Mouse (Mus musculus) embryonic facial prominence, embryonic 10.5 days (tissue): ENCODE measurements at regions not wholly inside any gene's neighbourhood (a gene's known extent, or its start where the extent isn't known, plus 50 kb on each side); places are given as distances from the start of the nearest gene placed in this dataset.

ENCODE experiments used
- DNase-seq: peaks from one replicate; pipeline ENCODE4 v3.0.0-alpha.2; 2017; ENCODE audit warnings: low spot score
- H3K27ac ChIP-seq: fragments of 300-500 bp; sonication (generic); replicated peaks from 2 replicates; pipeline ENCODE4 v1.5.1; 2016; ENCODE audit warnings: mild to moderate bottlenecking
- H3K27me3 ChIP-seq: fragments of 300-500 bp; sonication (generic); replicated peaks from 2 replicates; pipeline ENCODE4 v1.6.1; 2016; ENCODE audit warnings: low read depth, mild to moderate bottlenecking; ENCODE audit not compliant: poor library complexity, severe bottlenecking
- H3K36me3 ChIP-seq: fragments of 300-500 bp; sonication (generic); replicated peaks from 2 replicates; pipeline ENCODE4 v1.6.1; 2016; ENCODE audit warnings: mild to moderate bottlenecking, moderate library complexity
- H3K4me1 ChIP-seq: fragments of 300-500 bp; sonication (generic); 2 replicates; pipeline ENCODE4 v1.6.1; 2016
- H3K4me3 ChIP-seq: fragments of 300-500 bp; sonication (generic); 2 replicates; pipeline ENCODE4 v1.5.1; 2016; ENCODE audit warnings: mild to moderate bottlenecking, moderate library complexity
- H3K9me3 ChIP-seq: fragments of 300-500 bp; sonication (generic); 2 replicates; pipeline ENCODE4 v1.6.1; 2016; ENCODE audit warnings: mild to moderate bottlenecking
- WGBS: fragments of 180-500 bp; shearing (Covaris S2); methylation state at CpG from one replicate; pipeline ENCODE4 v1.1.7; 2016; 5-methylcytosine and 5-hydroxymethylcytosine counted together

- Histone ChIP-seq H3K36me3 (no peaks in the 10 kb centered on the region), H3K4me1 (peaks cover 27% of the 10 kb centered on the region), H3K4me3 (no peak overlapping the region), H3K9me3 (no peaks in the 10 kb centered on the region), H3K27ac (no peak overlapping the region), H3K27me3 (no peaks in the 10 kb centered on the region)
- no peak for DNase-seq
- 85% methylated on average over 10 of the region's 10 CpGs for WGBS
Measured at GRCm38 (mm10) chr13:101893035-101893600, 125.1 kb upstream of the Pik3r1 start.

DNA sequence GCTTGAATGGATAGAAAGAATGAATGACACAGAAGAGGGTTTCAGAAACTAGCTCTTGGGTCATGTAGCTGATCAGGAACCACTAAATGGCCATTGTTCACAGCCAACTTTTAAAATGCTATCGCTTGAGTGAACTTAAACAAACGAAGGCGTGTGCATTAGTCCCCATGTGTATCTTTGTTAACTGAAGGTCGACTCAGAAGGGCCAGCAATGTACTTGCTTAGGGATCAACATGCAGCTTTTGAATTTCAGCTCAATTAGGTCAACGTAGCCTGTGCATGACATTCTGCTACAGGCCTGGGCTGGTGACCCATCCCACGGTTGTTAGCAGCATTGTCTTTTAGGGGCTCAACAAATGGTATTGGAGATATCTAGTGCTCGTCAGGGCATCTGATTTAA lies 127.1 kb upstream of the Pik3r1 start:
- WGBS: 66% methylated on average over 7 of the region's 7 CpGs
- no peaks in the 10 kb centered on the region for H3K9me3 ChIP-seq
- no peak overlapping the region for H3K4me3 ChIP-seq
- no peaks in the 10 kb centered on the region for H3K36me3 ChIP-seq
- peaks cover 27% of the 10 kb centered on the region for H3K4me1 ChIP-seq
- no peak for DNase-seq
- H3K27ac ChIP-seq: no peak overlapping the region
- H3K27me3 ChIP-seq: no peaks in the 10 kb centered on the region

DNA sequence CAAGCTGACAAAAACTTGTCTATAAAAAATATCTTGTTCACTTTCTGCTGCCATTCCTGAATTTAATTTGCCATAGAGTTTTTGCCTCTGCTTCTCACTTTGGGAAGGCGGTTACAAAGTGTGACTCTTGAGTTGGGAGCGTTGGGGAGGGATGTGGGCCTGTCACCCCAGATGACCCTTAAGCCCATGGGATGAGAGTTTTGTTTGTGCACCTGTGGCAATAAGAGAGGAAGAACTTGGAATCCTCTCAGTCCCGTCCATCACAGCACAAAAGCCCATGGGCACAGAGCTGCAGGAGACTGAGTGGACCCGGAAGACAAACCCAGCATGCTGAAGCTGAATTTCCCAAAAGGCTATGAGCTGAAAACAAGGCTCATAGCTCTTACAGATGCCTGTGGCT lies 127.7 kb upstream of the Pik3r1 start:
- 47% methylated on average over 4 of the region's 4 CpGs for WGBS
- peaks cover 27% of the 10 kb centered on the region for H3K4me1 ChIP-seq
- no peak overlapping the region for H3K27ac ChIP-seq
- H3K36me3 ChIP-seq: no peaks in the 10 kb centered on the region
- no peak overlapping the region for H3K4me3 ChIP-seq
- peak; percentile 23 for DNase-seq
- no peaks in the 10 kb centered on the region for H3K27me3 ChIP-seq
- no peaks in the 10 kb centered on the region for H3K9me3 ChIP-seq

DNA sequence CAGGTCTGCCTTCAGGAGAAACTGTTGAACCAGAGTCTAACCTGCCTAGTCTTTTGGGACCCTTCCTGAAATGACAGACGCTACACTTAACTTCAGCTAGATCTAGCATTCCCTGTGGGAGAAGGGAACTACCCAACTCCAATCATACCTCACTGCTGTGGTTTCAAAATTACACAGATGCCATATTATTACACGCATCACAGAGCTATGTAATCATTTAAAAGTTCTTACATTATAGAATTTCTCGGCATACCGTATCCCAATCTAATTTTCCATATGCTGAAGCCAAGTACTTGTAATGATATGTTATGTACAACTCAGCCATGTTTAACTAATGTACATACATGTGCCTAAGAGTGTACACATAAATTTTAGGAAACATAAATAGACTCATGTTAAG lies 128.9 kb upstream of the Pik3r1 start:
- H3K36me3 ChIP-seq: no peaks in the 10 kb centered on the region
- H3K4me1 ChIP-seq: peaks cover 33% of the 10 kb centered on the region
- H3K27ac ChIP-seq: no peak overlapping the region
- no peaks in the 10 kb centered on the region for H3K27me3 ChIP-seq
- DNase-seq: no peak
- no peaks in the 10 kb centered on the region for H3K9me3 ChIP-seq
- 91% methylated on average over 4 of the region's 4 CpGs for WGBS
- no peak overlapping the region for H3K4me3 ChIP-seq

GRCm38 (mm10) chr13:101902213-101902612 lies 134.2 kb upstream of the Pik3r1 start:
- DNase-seq: no peak
- Histone ChIP-seq H3K4me1 (peaks cover 19% of the 10 kb centered on the region), H3K36me3 (no peaks in the 10 kb centered on the region), H3K4me3 (no peak overlapping the region), H3K27ac (0 out of 2 replicates have a peak overlapping the region, but pooled peaks have one; percentile 35), H3K9me3 (no peaks in the 10 kb centered on the region), H3K27me3 (no peaks in the 10 kb centered on the region)
- 55% methylated on average over 7 of the region's 7 CpGs for WGBS

DNA sequence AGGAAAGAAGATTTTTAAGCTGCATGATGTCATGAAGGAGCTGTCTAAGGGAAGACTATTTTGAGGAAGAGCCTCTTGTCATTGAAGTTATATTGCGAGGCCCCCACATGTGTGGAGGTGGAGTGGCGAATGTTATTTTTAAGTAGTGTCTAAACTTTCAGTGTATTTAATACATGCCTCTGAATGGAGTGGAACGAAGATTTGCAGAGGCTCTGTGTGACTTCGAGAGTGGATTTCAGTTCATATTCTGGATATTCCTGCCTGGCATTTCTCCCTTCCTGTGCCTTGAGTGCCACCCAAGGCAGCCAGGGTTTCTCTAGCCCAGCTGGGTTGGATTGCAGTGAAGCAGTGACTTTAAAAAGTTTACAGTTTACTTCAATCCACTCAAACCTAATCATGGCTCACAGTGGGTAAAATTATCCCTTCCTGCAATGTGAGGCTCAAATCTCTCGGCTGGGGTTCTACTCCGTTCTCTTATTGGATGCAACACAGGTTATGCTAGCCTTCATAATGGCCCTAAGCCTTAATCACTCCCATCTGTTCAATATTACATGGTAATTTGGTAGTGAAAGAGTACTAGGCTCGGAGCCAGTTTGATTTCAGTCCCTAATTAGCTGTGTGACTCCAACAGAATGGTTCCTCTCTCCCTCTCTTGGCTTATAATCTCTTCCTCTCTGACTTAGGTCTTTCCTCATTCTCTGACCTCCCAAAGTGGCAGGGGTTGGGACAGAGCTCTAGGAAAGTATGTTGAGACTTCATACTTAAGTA lies 138.1 kb upstream of the Pik3r1 start:
- WGBS: 63% methylated on average over 7 of the region's 7 CpGs
- H3K27ac ChIP-seq: no peak overlapping the region; the same call in 1 of the 2 replicates

DNA sequence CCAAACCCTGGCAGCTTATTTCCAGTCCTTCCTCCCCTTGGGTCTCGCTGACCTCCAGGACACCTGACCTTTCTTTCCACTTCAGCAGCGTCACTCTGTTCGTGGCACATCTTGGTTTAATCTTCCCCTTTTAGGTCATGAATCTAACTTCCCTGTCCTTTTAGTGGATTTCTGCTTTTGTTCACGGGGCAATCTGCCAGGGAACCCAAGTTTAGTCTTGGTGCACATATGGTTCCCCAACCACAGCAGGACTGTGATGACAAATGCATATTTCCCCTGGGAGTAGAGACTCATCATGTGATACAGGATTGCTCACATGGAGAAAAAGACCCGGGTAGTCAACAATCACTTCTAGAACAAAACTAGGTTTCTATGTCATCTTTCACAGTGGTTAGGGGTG lies 141.0 kb upstream of the Pik3r1 start:
- Histone ChIP-seq H3K36me3 (no peaks in the 10 kb centered on the region), H3K27me3 (no peaks in the 10 kb centered on the region), H3K4me3 (no peak overlapping the region), H3K27ac (no peak overlapping the region), H3K4me1 (peaks cover 15% of the 10 kb centered on the region), H3K9me3 (no peaks in the 10 kb centered on the region)
- DNase-seq: no peak
- 58% methylated on average over 5 of the region's 5 CpGs for WGBS

More for the DNA sequence above, 138.1 kb upstream of the Pik3r1 start:
- H3K36me3 ChIP-seq: no peaks in the 10 kb centered on the region
- no peaks in the 10 kb centered on the region for H3K9me3 ChIP-seq
- no peaks in the 10 kb centered on the region for H3K27me3 ChIP-seq
- H3K4me1 ChIP-seq: peaks cover 25% of the 10 kb centered on the region
- no peak overlapping the region for H3K4me3 ChIP-seq
- peak; percentile 44 for DNase-seq

DNA sequence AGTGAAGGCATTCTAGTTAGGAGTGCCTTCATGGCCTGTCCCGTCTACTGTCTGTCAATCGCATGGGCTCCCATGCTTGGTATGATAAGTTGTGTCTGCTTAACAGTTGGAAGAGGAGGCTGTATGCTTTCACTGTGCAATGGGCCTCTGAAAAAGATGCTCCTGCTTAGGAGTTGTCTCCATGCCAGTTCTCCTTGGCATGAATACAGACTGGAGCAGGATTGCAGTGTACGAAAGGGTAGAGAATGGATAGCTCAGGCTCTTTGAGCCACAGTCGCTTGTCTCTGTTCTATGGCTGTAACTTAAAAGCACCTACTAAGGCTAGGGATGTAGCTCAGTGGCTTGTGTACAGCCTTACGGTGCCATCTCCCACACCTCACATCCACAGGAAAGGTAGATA lies 142.7 kb upstream of the Pik3r1 start:
- Histone ChIP-seq H3K27me3 (no peaks in the 10 kb centered on the region), H3K4me3 (no peak overlapping the region), H3K9me3 (no peaks in the 10 kb centered on the region), H3K4me1 (peaks cover 15% of the 10 kb centered on the region), H3K36me3 (no peaks in the 10 kb centered on the region), H3K27ac (no peak overlapping the region)
- DNase-seq: no peak
- 95% methylated on average over 5 of the region's 5 CpGs for WGBS

DNA sequence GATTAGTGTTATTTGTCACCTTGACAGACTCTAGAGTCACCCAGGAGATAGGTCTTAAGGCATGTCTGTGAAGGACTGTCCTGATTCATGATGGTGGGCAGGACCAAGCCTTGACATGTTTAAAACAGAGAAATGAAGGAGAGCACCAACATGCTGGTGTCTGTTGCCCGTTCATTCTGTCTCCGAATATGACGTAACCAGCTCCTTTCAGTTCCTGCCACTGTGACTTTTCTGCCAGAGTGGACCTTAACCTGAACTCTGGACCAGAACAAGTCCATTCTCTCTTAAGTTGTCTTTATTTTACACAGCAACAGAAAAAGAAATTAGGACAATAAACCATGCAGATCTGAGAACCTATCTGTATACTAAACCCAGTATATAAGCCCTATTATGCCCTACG lies 146.1 kb upstream of the Pik3r1 start:
- Histone ChIP-seq H3K27me3 (no peaks in the 10 kb centered on the region), H3K9me3 (no peaks in the 10 kb centered on the region), H3K27ac (no peak overlapping the region), H3K4me3 (no peak overlapping the region), H3K36me3 (no peaks in the 10 kb centered on the region), H3K4me1 (no peaks in the 10 kb centered on the region)
- DNase-seq: no peak
- WGBS: 91% methylated on average over 4 of the region's 4 CpGs

DNA sequence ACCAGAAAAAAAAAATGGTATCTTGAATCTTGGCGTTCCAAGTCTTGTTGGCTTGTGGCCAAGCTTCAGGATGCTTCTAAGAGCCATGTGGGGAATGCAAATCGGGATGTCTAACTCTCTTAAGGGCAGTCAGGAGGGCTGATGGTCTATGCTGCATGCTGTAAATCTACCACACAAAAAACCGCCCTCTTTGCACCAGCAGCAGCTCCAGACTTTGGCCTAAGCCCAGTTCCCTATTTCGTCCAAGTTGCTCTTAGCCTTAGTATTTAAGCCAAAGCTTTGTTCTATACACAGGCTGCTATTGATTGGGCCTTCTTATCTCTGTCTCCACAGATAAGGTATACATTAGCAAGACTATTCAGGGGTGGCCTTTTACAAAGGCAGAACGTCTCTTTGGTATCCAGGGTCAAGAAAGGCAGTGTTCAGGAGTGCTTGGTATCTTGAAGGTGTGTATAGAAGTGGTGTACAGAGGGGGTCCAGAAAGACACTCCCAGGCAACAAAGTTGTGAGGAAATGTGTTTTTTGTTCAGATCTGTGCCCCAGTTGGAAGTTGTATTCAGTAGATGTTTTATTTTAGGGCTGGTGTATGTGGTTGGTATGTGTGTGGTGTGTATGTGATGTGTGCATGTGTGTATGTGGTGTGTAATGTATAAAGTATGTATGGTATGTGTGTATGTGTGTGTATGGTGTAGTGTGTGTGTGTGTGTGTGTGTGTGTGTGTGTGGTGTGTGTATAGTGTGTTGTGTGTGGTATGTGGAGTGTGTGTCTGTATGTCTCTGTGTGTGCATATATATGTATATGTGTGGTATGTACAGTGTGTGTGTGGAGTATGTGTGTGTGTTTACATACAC lies 146.9 kb upstream of the Pik3r1 start:
- 77% methylated on average over 5 of the region's 5 CpGs for WGBS
- H3K27me3 ChIP-seq: no peaks in the 10 kb centered on the region
- H3K4me3 ChIP-seq: no peak overlapping the region
- H3K27ac ChIP-seq: no peak overlapping the region
- H3K36me3 ChIP-seq: no peaks in the 10 kb centered on the region
- no peaks in the 10 kb centered on the region for H3K4me1 ChIP-seq
- H3K9me3 ChIP-seq: no peaks in the 10 kb centered on the region
- DNase-seq: no peak

GRCm38 (mm10) chr13:101915542-101915941 lies 147.5 kb upstream of the Pik3r1 start:
- Histone ChIP-seq H3K27ac (no peak overlapping the region), H3K4me1 (no peaks in the 10 kb centered on the region), H3K27me3 (no peaks in the 10 kb centered on the region), H3K4me3 (no peak overlapping the region), H3K36me3 (no peaks in the 10 kb centered on the region), H3K9me3 (no peaks in the 10 kb centered on the region)
- WGBS: 67% methylated on average over 6 of the region's 6 CpGs
- no peak for DNase-seq

GRCm38 (mm10) chr13:101915948-101916594 lies 148.1 kb upstream of the Pik3r1 start:
- H3K27ac ChIP-seq: no peak overlapping the region
- DNase-seq: no peak
- no peak overlapping the region for H3K4me3 ChIP-seq
- no peaks in the 10 kb centered on the region for H3K4me1 ChIP-seq
- H3K9me3 ChIP-seq: no peaks in the 10 kb centered on the region
- WGBS: 78% methylated on average over 6 of the region's 6 CpGs
- H3K27me3 ChIP-seq: no peaks in the 10 kb centered on the region
- no peaks in the 10 kb centered on the region for H3K36me3 ChIP-seq
